Mouse (Mus musculus): ENCODE measurements at regions not wholly inside any gene's neighbourhood (a gene's known extent, or its start where the extent isn't known, plus 50 kb on each side); places are given as distances from the start of the nearest gene placed in this dataset.

- TF ChIP-seq POLR2A (IDR thresholded peaks at IDR 0.05; ENCODE audit: borderline replicate concordance, control insufficient read depth, low read depth, low read length) (no peak), CTCF (IDR thresholded peaks at IDR 0.05; ENCODE audit: control insufficient read depth, insufficient read depth, low read length) (no peak)
Measured at GRCm38 (mm10) chr13:19293041-19293440, 102.6 kb downstream of the Stard3nl start.

Data from bone marrow, adult 2 months (tissue).